Mouse (Mus musculus): ENCODE results near the gene Gm5150. TPM values are rescaled to one million over a fixed set of nuclear protein-coding genes. Genes with fewer than 3 reads are reported as not detected.
"Not testable (repeated sequence)": the region's sequence is repeated elsewhere in the genome, so short reads cannot be mapped to it uniquely, and the experiment has no call there.

The Gm5150 gene
- 0.47 TPM in 1 of 2 replicates, not detected in the other for polyA plus RNA-seq (2012; rRNA removed)

DNA sequence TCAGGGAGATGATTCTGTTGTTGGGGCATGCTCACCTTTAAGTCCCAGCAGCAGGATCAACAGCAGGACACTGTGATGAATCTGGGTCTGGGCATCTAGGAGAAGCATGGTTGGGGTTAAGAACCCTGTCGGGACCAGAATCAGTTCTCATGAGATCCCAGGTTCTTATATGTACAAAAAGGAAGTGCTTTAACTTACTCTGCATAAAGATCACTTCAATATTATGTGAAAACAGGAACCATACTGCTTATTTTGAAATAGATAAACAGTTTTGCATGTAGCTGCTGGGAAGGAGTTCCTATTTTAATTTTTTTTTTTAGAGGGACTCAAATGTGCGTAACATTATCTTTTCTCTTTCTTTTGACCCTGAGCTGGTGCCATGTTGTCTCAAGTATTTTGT lies at the start of gene Gm5150:
TSS of gene Gm5150 (minus strand) at position 223 of the 400 bp plus-strand sequence.
- TF ChIP-seq CTCF (IDR thresholded peaks at IDR 0.05; ENCODE audit: borderline replicate concordance, control insufficient read depth, extremely low read depth, insufficient read depth, low read length, poor library complexity) (no peak), POLR2A (IDR thresholded peaks at IDR 0.05; ENCODE audit: control insufficient read depth, extremely low read depth, insufficient read depth, low read length, poor library complexity) (no peak)
- Histone ChIP-seq H3K27me3 (ENCODE audit: control insufficient read depth, insufficient read depth, low read length) (no peaks in the 10 kb centered on the region), H3K4me1 (replicated peaks; ENCODE audit: control insufficient read depth, insufficient read depth, low read length) (no peaks in the 10 kb centered on the region), H3K27ac (ENCODE audit: control insufficient read depth, insufficient read depth, low read length) (no peak within 1 kb of the TSS), H3K4me3 (ENCODE audit: control insufficient read depth, insufficient read depth, low read length) (no peak within 1 kb of the TSS), H3K36me3 (ENCODE audit: control insufficient read depth, insufficient read depth, low read length) (no peaks in the 10 kb centered on the region)
- no peak for DNase-seq
- 88% methylated on average over 2 of the region's 2 CpGs for WGBS

DNA sequence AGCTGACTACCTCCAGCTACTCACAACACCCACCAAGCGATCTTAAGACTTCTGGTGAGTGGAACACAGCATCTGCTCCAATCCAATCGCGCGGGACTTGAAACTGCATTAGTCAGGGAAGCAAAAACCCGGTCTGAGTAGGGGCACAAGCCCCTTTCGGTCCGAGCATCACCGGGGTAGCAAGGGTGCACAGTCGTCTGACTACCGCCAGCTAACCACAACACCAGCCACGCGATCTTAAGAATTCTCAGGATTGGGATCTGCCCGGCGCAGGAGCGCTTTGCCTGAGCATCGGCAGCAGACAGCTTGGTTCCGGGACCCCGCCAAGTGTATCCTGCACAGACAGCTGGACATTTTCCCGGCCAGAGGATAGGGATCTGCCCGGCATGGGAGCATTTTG lies 45.5 kb upstream of the Gm5150 start:
- WGBS, result 81% methylated on average over 20 of the region's 20 CpGs

GRCm38 (mm10) chr3:16047288-16047687 lies 41.1 kb upstream of the Gm5150 start:
- WGBS, result 32% methylated on average over 4 of the region's 4 CpGs
- Histone ChIP-seq H3K4me3 (ENCODE audit: control insufficient read depth, insufficient read depth, low read length) (no peak overlapping the region), H3K36me3 (ENCODE audit: control insufficient read depth, insufficient read depth, low read length) (no peaks in the 10 kb centered on the region), H3K4me1 (replicated peaks; ENCODE audit: control insufficient read depth, insufficient read depth, low read length) (no peaks in the 10 kb centered on the region), H3K27me3 (ENCODE audit: control insufficient read depth, insufficient read depth, low read length) (no peaks in the 10 kb centered on the region), H3K27ac (ENCODE audit: control insufficient read depth, insufficient read depth, low read length) (no peak overlapping the region)
- DNase-seq, result no peak
- TF ChIP-seq POLR2A (IDR thresholded peaks at IDR 0.05; ENCODE audit: control insufficient read depth, extremely low read depth, insufficient read depth, low read length, poor library complexity) (no peak), CTCF (IDR thresholded peaks at IDR 0.05; ENCODE audit: borderline replicate concordance, control insufficient read depth, extremely low read depth, insufficient read depth, low read length, poor library complexity) (no peak)

More for the DNA sequence above, 45.5 kb upstream of the Gm5150 start:
- H3K4me1 ChIP-seq (replicated peaks; ENCODE audit: control insufficient read depth, insufficient read depth, low read length); DNase-seq; H3K27ac ChIP-seq (ENCODE audit: control insufficient read depth, insufficient read depth, low read length); H3K4me3 ChIP-seq (ENCODE audit: control insufficient read depth, insufficient read depth, low read length); H3K27me3 ChIP-seq (ENCODE audit: control insufficient read depth, insufficient read depth, low read length); H3K36me3 ChIP-seq (ENCODE audit: control insufficient read depth, insufficient read depth, low read length): not testable (repeated sequence)

- Histone ChIP-seq H3K36me3 (ENCODE audit: control insufficient read depth, insufficient read depth, low read length) (no peaks in the 10 kb centered on the region), H3K4me1 (replicated peaks; ENCODE audit: control insufficient read depth, insufficient read depth, low read length) (no peaks in the 10 kb centered on the region), H3K27me3 (ENCODE audit: control insufficient read depth, insufficient read depth, low read length) (no peaks in the 10 kb centered on the region), H3K4me3 (ENCODE audit: control insufficient read depth, insufficient read depth, low read length) (no peak overlapping the region), H3K27ac (ENCODE audit: control insufficient read depth, insufficient read depth, low read length) (no peak overlapping the region)
- DNase-seq, result peak; percentile 5
- TF ChIP-seq POLR2A (IDR thresholded peaks at IDR 0.05; ENCODE audit: control insufficient read depth, extremely low read depth, insufficient read depth, low read length, poor library complexity) (no peak), CTCF (IDR thresholded peaks at IDR 0.05; ENCODE audit: borderline replicate concordance, control insufficient read depth, extremely low read depth, insufficient read depth, low read length, poor library complexity) (no peak)
- 11% methylated on average over 1 of the region's 1 CpGs for WGBS
These were observed 37.1 kb upstream of the Gm5150 start for GRCm38 (mm10) chr3:16043315-16043714.

GRCm38 (mm10) chr3:16024988-16025387 lies 18.8 kb upstream of the Gm5150 start:
- H3K27ac ChIP-seq (ENCODE audit: control insufficient read depth, insufficient read depth, low read length); H3K4me3 ChIP-seq (ENCODE audit: control insufficient read depth, insufficient read depth, low read length); H3K36me3 ChIP-seq (ENCODE audit: control insufficient read depth, insufficient read depth, low read length); H3K27me3 ChIP-seq (ENCODE audit: control insufficient read depth, insufficient read depth, low read length); H3K4me1 ChIP-seq (replicated peaks; ENCODE audit: control insufficient read depth, insufficient read depth, low read length): not testable (repeated sequence)
- 8% methylated on average over 6 of the region's 6 CpGs for WGBS
- DNase-seq, result peak; percentile 24

DNA sequence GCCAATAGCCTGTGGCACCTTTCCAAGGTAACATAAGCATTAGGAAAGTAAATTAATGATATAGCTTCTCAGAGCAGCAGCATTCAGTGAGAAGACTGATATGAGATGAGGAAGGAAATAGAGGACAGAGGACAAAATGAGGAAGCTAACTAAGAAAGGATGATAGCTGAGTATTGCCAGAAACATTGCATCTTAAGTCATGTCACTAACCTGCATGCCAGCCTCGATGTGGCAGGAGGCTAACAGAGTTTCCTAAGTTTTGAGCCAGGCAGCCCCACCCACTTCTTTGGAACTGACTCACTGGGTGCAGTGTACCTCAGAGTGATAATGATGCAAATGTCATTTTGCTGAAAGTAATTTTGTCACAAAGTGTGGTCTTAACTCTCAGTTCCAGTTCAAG lies 16.0 kb upstream of the Gm5150 start:
- Histone ChIP-seq H3K36me3 (ENCODE audit: control insufficient read depth, insufficient read depth, low read length) (no peaks in the 10 kb centered on the region), H3K4me3 (ENCODE audit: control insufficient read depth, insufficient read depth, low read length) (no peak overlapping the region), H3K27me3 (ENCODE audit: control insufficient read depth, insufficient read depth, low read length) (no peaks in the 10 kb centered on the region), H3K27ac (ENCODE audit: control insufficient read depth, insufficient read depth, low read length) (no peak overlapping the region), H3K4me1 (replicated peaks; ENCODE audit: control insufficient read depth, insufficient read depth, low read length) (no peaks in the 10 kb centered on the region)
- WGBS, result 12% methylated on average over 1 of the region's 1 CpGs
- TF ChIP-seq POLR2A (IDR thresholded peaks at IDR 0.05; ENCODE audit: control insufficient read depth, extremely low read depth, insufficient read depth, low read length, poor library complexity), result no peak
- DNase-seq, result no peak

GRCm38 (mm10) chr3:16014456-16014855 lies 8.2 kb upstream of the Gm5150 start:
- not testable (repeated sequence) for H3K4me3 ChIP-seq (ENCODE audit: control insufficient read depth, insufficient read depth, low read length); H3K36me3 ChIP-seq (ENCODE audit: control insufficient read depth, insufficient read depth, low read length); H3K27me3 ChIP-seq (ENCODE audit: control insufficient read depth, insufficient read depth, low read length); DNase-seq; H3K27ac ChIP-seq (ENCODE audit: control insufficient read depth, insufficient read depth, low read length); H3K4me1 ChIP-seq (replicated peaks; ENCODE audit: control insufficient read depth, insufficient read depth, low read length)
- 96% methylated on average over 2 of the region's 2 CpGs for WGBS
